In genomic region chr9:54687246-54688236, GRCm38 (mm10) we compare ENCODE assay signal across 22 mouse cellular contexts. TPM values are rescaled to one million over a fixed set of nuclear protein-coding genes. Genes with fewer than 3 reads are reported as not detected.
DNase-seq lines count a peak whose midpoint lies in the region; TF ChIP-seq lines count a peak whose summit lies in the region.
"Had no signal": no experiment of that assay in that cellular context is flagged by ENCODE, and none has a peak within 500 bp of the region (broad histone marks: within the 10 kb centered on the region; RNA-seq: fewer than 3 reads in every experiment).

No protein-coding gene starts in this region.

- H3K27me3 ChIP-seq in CH12.LX (replicated peaks), result peaks cover 1% of the 10 kb centered on the region
- H3K27me3 ChIP-seq: hindbrain, embryonic 15.5 days had no signal

- H3K79me2 ChIP-seq in CH12.LX (replicated peaks; ENCODE audit: control insufficient read depth, extremely low read depth, insufficient read depth, poor library complexity, severe bottlenecking), result no peaks in the 10 kb centered on the region

- in situ Hi-C loops in CH12.LX (cut with MboI; ENCODE audit: low pct_ligation_motif_present, low pct_unique_long_range_greater_than_20kb, low sequenced_read_pairs), result no loop called here

- no peaks in the 10 kb centered on the region for H3K36me3 ChIP-seq in CH12.LX (replicated peaks in 1 of 2; ENCODE audit: control insufficient read depth in 1 of 2, insufficient read depth in 1 of 2, low read length in 1 of 2)
- H3K36me3 ChIP-seq: embryonic facial prominence, embryonic 13.5 days; hindbrain, embryonic 15.5 days; liver, embryonic 13.5 days; midbrain, embryonic 12.5 days had no signal

- peak; percentile 72 for DNase-seq in kidney, adult 9 months
- no peak for DNase-seq in kidney, postnatal 10 days
- peak; percentile 43 to 50 for DNase-seq in left cerebral cortex, postnatal 14 days (ENCODE audit: low spot score in 2 of 2)
- no peak for DNase-seq in left cerebral cortex, adult 9 months (ENCODE audit: low spot score in 2 of 2)
- no peak for DNase-seq in CH12.LX (ENCODE audit: extremely low read depth)
- DNase-seq in layer of hippocampus, adult 18-20 months (ENCODE audit: low spot score in 2 of 2), result peak; percentile 43 to 78
- DNase-seq in embryo, embryonic 10 days (ENCODE audit: low spot score), result no peak
- DNase-seq in thymus, postnatal 14 days, result no peak
- DNase-seq: adrenal gland, adult 2 months; B cell, adult 2 months; cerebellum, adult 18-20 months; cerebellum, postnatal 25 days; embryo, embryonic 11 days; gastrocnemius, postnatal 36 days; liver, embryonic 13.5 days; lung, adult 2 months; lung, postnatal 14 days had no signal

- no peaks in the 10 kb centered on the region for H3K9me3 ChIP-seq in CH12.LX (replicated peaks; ENCODE audit: low read length)
- H3K9me3 ChIP-seq: embryonic facial prominence, embryonic 13.5 days; forebrain, embryonic 13.5 days; hindbrain, embryonic 15.5 days; liver, embryonic 13.5 days; midbrain, embryonic 12.5 days had no signal

- TF ChIP-seq RAD21 in CH12.LX (IDR thresholded peaks at IDR 0.05; ENCODE audit: low read depth, low read length), result no peak

- TF ChIP-seq EP300 in CH12.LX (IDR thresholded peaks at IDR 0.05; ENCODE audit: low read length), result no peak

- intact Hi-C loops in left cerebral cortex, postnatal 14 days (cut with DNase I), result no loop called here

- H3K4me3 ChIP-seq in CH12.LX (replicated peaks in 1 of 3; ENCODE audit: low read depth in 2 of 3, low read length in 2 of 3, poor library complexity in 1 of 3), result no peak overlapping the region
- H3K4me3 ChIP-seq: embryonic facial prominence, embryonic 13.5 days; erythroblast, embryonic 14.5 days; forebrain, embryonic 13.5 days; hindbrain, embryonic 15.5 days; liver, embryonic 13.5 days; midbrain, embryonic 12.5 days had no signal

- no peak overlapping the region for H3K9ac ChIP-seq in CH12.LX (ENCODE audit: insufficient read depth, low read depth)
- H3K9ac ChIP-seq: embryonic facial prominence, embryonic 13.5 days; forebrain, embryonic 13.5 days; hindbrain, embryonic 15.5 days; liver, embryonic 13.5 days; midbrain, embryonic 12.5 days had no signal

- dilution Hi-C loops in CH12.LX (cut with MboI; ENCODE audit: extremely low pct_ligation_motif_present, extremely low pct_unique_long_range_greater_than_20kb, low sequenced_read_pairs), result no loop called here

- no peak for TF ChIP-seq CTCF in CH12.LX (conservative IDR thresholded peaks at IDR 0.05 in 1 of 2, IDR thresholded peaks at IDR 0.05 in 1 of 2; ENCODE audit: low read depth in 2 of 2, low read length in 2 of 2)

- H3K4me1 ChIP-seq in CH12.LX (ENCODE audit: control insufficient read depth in 1 of 2, insufficient read depth in 2 of 2), result peaks cover 7 to 35% of the 10 kb centered on the region in 2 experiments
- H3K4me1 ChIP-seq: forebrain, embryonic 13.5 days had no signal

- no peak for TF ChIP-seq POLR2A in CH12.LX (IDR thresholded peaks at IDR 0.05; ENCODE audit: low read depth, low read length)

- H3K4me2 ChIP-seq in CH12.LX (ENCODE audit: insufficient read depth, low read depth, poor library complexity, severe bottlenecking), result no peak overlapping the region
- H3K4me2 ChIP-seq: embryonic facial prominence, embryonic 13.5 days; forebrain, embryonic 13.5 days; hindbrain, embryonic 15.5 days; liver, embryonic 13.5 days; midbrain, embryonic 12.5 days had no signal

- H3K27ac ChIP-seq in CH12.LX (ENCODE audit: insufficient read depth, low read depth), result no peak overlapping the region
- H3K27ac ChIP-seq: embryonic facial prominence, embryonic 13.5 days; forebrain, embryonic 13.5 days; hindbrain, embryonic 15.5 days; liver, embryonic 13.5 days; midbrain, embryonic 12.5 days had no signal

TF ChIP-seq in CH12.LX, 34 proteins besides CTCF, POLR2A, EP300 and RAD21:
- no peak for TF ChIP-seq USF2 (conservative IDR thresholded peaks at IDR 0.05; ENCODE audit: low read depth, low read length)
- TF ChIP-seq JUND (conservative IDR thresholded peaks at IDR 0.05; ENCODE audit: low read depth, low read length), result no peak
- peak; percentile 18; the same call in 1 of the 2 replicates for TF ChIP-seq ETS1 (conservative IDR thresholded peaks at IDR 0.05; ENCODE audit: low read depth, low read length)
TF ChIP-seq in CH12.LX: peak in this region for 1.

RNA-seq across cellular contexts. Expression of gene Dnaja4, which starts 11.1 kb away (rescaled TPM):
- total RNA-seq in left cerebral cortex, postnatal 14 days (2021), result 10 to 100 TPM; 23.9 to 24.4 TPM
- total RNA-seq in CH12.LX (2012; rRNA removed), result 2.3 and 2.4 TPM in 2 replicates
- total RNA-seq in CH12.LX (2014; rRNA removed), result 0.81 and 0.95 TPM in 2 replicates
- polyA plus RNA-seq in CH12.LX (2012; ENCODE audit: insufficient read length, low read depth), result 1.1 and 1.8 TPM in 2 replicates
- total RNA-seq in layer of hippocampus, adult 18-20 months (2021), result 10 to 100 TPM; 57.4 to 63.9 TPM

RNA-seq across cellular contexts. Expression of gene Acsbg1, which starts 25.9 kb away (rescaled TPM):
- 100 to 1,000 TPM; 125 to 132 TPM for total RNA-seq in left cerebral cortex, postnatal 14 days (2021)
- total RNA-seq in CH12.LX (2012; rRNA removed) (13.7 and 16.8 TPM in 2 replicates), CH12.LX (2014; rRNA removed) (24.0 and 25.8 TPM in 2 replicates)
- polyA plus RNA-seq in CH12.LX (2012; ENCODE audit: insufficient read length, low read depth), result 23.6 and 24.7 TPM in 2 replicates
- 100 to 1,000 TPM; 106 to 117 TPM for total RNA-seq in layer of hippocampus, adult 18-20 months (2021)
- polyA plus RNA-seq: erythroblast, embryonic 14.5 days had no signal

RNA-seq across cellular contexts. Expression of gene Wdr61, which starts 46.8 kb away (rescaled TPM):
- total RNA-seq in left cerebral cortex, postnatal 14 days (2021), result 10 to 100 TPM; 52.9 to 54.3 TPM
- total RNA-seq in CH12.LX (2012; rRNA removed) (118 and 141 TPM in 2 replicates), CH12.LX (2014; rRNA removed) (245 and 269 TPM in 2 replicates)
- 157 and 164 TPM in 2 replicates for polyA plus RNA-seq in CH12.LX (2012; ENCODE audit: insufficient read length, low read depth)
- 10 to 100 TPM; 60.1 to 61.9 TPM for total RNA-seq in layer of hippocampus, adult 18-20 months (2021)

Comparison
In these comparisons a context has a peak if more than half of its experiments do, and no peak if none do; other contexts are left out.
1. DNase-seq: peak in kidney, adult 9 months (single experiment), left cerebral cortex, postnatal 14 days (2 of 2) and layer of hippocampus, adult 18-20 months (2 of 2); none in kidney, postnatal 10 days (single experiment), left cerebral cortex, adult 9 months (0 of 2), CH12.LX (single experiment), embryo, embryonic 10 days (single experiment) and thymus, postnatal 14 days (single experiment).
2. RNA of gene Dnaja4, which starts 11.1 kb away (total RNA-seq): 57.4 to 63.9 TPM in layer of hippocampus, adult 18-20 months and 23.9 to 24.4 TPM in left cerebral cortex, postnatal 14 days; 0.81 to 2.4 TPM in CH12.LX; every median in the first group is over 4 times any median in the second.